Mouse (Mus musculus) right cerebral cortex, postnatal 14 days (tissue): ENCODE results near the gene Anapc11.
"Not testable (repeated sequence)": the region's sequence is repeated elsewhere in the genome, so short reads cannot be mapped to it uniquely, and the experiment has no call there.

Experiments
- DNase-seq: peaks from one replicate; pipeline ENCODE4 v3.0.0; 2022

Gene Anapc11

DNA sequence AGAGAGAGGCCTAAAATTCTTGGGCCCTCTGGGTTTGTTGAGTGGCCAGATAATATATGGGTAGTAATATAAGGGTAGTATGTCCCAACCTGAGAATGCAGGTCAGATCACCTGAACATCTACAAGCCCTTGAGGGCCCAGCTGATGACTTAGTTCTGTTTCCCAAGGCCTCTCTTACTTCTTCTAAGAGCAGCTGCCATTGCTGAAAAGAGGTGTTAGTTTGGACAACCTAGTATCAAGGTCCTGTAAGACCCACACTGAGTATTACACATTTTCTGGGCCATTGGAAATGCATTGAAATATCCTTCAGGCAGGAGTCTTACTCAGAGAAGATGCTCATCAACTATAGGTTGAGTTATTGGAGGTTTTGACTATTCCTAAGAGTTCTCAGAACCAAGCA is 22.3 kb upstream of the Anapc11 start:
- DNase-seq, result no peak

DNA sequence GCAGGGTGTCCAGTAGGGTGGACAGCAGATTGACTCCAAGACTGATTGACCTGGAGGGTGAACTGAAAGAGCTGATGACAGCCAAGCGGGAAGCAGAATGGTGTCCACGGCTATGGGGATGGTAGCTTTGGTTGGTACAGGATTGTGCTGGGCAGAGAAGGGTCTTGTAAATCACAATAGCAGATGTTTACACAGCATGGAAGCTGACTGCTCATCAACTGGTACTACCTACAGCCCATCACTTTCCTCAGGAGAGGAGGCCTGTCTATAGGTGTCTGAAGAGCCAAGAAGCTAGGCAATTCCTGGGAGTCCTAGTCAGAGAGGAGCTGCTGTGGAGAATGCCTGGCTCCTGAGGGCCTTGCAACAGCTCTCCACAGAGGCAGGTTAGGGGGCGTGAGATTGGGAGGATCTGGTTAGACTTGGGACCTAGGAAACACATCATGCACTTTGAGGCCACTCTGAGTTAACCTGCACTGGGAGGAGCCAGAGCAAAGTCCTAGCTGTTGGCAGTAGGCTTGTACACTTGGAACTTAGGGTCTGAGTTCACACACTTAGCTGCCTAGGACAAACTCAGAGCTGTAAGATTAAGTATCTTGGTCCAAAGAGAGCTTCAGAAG is 21.7 kb upstream of the Anapc11 start:
- DNase-seq, result no peak

DNA sequence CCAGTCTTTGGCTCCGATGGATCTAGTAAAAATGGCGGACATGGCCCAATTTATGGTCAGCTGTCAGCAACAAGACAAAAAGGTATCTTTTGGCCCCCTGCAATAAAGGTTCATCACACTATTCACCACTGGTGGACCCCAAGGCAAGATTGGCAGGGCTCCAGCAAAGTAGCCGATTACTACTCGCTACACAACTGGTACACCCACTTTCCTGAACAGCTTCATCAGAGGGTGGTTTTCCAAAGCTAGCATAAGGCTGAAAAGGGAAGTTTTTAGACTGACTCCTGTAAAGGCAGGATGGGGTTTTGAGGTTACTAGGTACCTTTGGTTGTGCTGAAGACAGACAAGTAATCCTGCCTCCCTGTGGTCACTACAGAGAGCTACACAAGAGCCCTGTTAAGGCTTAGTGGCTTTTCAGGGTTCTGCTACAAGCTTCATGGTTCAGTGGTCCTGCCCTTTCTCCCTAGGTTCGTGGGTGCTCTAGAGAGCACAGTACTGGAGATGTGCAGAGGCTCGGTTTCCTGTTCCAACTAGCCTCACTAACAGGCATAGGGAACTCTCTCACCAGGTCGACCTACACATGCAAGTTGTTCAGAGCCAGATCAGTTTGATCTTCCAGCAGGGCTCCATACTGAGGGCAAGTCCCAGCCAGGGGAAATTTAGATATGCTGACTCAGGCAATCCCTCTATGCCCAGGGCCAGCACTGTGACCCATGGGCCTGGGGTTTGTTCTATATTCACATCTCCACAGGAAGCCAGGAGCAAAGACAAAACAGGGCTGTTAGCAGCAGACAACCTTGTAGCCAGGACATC is 20.8 kb upstream of the Anapc11 start:
- DNase-seq, result peak; percentile 37

DNA sequence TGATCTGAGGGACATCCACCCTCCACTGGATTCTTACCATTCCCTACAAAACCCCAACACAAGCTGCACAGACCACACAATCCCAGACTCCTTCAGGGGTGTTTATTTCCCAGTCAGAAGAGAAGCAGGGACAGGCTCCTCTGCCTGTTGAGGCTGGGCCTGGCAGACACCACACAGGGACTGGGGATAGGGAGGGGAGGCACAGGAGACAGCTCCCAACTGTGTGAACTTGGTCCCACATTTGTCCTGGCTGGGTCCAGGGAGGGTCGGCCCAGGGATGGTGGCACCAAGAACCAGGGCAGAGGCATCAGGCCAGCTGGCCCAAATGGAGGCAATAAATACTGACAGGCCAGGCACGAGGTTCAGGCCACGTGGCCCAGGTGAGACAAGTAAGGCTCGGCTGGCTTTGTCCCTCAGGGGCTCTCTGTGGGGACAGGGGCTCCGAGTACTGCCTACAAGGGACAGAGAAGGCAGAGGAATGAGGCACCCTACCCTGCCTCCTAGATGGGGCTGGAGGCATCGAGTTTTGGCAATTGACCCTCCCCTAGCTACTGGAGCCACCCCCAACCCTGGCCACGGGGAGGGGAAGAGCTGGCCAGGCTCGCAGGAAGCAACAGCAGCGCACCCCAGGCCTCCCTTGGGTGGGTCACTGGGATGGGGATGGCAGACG is 20.1 kb upstream of the Anapc11 start:
- DNase-seq, result no peak

DNA sequence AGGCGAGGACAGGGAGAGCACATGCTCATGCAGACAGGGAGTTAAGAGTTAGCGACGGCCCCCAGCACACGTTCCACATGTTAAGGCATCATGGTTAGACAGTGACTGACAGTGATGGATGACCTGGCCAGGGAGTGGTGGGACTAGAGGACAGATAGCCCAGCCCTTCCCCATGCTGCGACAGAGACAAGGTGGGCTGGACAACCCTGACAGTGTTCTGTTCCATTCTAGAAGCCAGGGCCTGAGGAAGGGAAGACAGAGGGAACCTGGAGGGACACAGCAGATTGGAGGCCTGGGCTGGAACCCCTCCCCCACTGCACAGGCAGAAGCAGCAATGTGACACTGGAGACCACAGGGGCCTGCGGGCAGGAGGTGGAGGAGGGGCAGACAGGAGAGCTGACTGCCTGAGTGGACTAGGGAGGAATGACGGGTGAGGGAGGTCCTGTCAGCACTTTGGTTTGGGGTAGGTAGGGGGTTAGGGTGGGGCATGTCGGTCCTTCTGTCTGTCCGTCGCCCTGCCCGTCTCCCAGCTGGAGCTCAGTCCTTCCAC is 19.5 kb upstream of the Anapc11 start:
- no peak for DNase-seq

DNA sequence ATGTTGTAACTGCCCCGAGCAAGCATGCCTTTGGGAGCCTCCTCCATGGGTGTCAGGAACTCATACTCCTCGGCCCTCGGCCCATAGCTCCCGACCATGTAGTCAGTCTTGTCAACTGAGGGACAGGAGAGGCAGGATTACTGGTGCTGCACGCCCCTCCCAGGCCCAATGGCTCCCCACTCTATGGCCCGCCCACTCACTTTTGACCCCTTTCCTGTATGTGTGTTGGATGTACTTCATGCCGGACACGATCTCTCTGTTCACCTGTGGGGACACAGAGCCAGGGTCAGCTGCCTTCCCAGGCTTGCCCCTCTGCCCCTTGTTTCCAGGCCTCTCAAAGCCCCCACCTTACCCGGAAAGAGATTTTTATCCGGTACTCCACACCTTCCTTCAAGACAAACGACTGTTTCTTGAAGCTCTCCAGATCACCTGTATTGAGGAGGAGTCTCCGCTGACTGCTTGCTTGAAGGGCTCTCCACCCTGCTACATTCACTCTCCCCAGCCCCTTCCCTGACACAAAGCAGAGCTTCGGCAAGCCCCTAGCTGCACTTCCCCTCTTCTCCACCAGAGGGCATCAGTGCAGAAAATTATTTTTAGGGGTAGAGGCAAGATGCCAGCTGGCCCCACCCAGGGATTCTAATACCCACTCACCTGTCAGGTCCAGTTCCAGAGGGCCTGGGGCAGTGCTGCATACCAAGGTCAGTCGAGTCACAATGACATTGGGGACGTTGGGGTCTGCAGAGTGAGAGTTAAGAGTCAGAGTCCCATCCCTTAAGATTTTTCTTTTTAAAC is 18.7 kb upstream of the Anapc11 start:
- DNase-seq, result peak; percentile 79

DNA sequence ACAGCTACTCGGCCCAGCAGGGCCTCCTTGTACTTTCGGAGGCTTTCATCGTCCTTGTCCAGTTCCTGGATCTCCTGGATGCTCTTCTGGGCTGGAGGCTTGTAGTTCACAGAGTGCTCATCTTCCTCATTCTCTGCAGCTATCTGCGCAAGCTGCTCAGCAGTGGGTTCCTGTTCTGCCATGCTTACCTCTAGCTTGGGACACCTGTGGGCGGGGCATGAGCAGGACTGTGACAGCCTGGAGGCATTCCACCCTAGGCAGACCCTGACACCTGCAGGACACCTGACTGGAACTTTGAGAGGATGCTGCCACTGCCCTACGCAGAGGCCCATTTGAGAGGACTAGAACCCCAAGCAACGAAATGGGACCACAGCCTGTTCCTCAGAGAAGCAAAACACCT is 18.0 kb upstream of the Anapc11 start:
- DNase-seq, result no peak

DNA sequence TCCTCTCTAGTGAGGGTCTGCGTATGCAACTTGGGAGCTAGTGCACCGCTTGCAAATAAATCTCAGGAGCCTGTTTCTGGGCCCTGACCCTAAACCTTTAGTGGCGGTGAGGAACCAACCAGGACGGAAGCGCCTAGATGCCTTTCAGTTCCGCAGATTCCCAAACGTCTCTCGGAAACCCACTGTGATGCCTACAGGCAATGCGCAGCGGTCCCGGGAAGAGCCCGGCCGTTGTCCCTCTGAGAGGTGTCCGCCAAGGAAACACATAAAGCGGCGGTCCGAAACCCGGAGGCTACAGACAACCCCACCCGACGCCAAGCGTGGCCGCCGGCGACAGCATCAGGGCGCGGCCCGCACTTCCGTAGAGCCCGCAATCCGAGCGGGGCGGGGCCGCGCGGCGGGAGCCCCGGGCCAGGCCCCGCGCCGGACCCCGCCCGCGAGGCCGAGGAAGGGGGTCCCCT is 17.3 kb upstream of the Anapc11 start:
- DNase-seq, result peak; percentile 37

DNA sequence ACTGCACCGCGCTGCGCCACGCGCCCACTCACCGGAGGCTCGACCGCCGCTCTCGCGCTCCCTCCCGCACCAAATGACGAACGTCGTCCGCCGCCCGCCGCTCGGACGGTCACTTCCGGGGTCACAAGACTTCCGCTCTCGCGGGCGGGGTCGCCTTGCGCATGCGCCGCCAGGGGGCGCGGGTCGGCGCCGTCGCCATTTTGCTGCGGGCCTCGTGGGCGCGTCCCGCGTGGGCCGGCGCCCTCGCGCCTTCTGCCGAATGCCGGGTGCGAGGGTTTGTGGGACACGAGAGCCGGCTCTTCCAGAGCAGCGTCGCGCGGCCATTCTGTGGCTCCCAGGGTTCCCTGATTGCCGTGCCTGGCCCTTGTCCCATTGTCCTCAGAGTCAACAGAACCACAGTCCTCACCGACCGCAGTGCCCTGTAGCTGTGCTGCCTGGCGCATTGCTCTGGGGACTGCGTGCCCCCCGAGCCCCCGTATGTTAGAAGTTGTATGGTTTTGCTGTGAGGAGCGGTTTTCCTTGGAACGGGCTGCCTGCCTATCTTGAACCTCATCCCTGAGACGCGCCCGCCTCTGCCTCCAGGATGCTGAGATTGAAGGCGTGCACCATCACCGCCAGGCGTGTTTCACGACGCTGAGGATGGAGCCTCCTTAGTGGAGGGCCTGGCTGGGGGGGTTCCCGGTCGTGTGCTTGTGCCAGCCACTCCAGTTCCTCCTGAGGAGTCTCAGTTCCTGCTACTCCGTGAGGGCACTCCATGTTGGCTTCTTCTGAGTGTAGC is 16.5 kb upstream of the Anapc11 start, which contains the start of gene Arhgdia:
TSS of gene Arhgdia (minus strand) at position 135 of the 778 bp plus-strand sequence.
- DNase-seq, result peak; percentile 90

DNA sequence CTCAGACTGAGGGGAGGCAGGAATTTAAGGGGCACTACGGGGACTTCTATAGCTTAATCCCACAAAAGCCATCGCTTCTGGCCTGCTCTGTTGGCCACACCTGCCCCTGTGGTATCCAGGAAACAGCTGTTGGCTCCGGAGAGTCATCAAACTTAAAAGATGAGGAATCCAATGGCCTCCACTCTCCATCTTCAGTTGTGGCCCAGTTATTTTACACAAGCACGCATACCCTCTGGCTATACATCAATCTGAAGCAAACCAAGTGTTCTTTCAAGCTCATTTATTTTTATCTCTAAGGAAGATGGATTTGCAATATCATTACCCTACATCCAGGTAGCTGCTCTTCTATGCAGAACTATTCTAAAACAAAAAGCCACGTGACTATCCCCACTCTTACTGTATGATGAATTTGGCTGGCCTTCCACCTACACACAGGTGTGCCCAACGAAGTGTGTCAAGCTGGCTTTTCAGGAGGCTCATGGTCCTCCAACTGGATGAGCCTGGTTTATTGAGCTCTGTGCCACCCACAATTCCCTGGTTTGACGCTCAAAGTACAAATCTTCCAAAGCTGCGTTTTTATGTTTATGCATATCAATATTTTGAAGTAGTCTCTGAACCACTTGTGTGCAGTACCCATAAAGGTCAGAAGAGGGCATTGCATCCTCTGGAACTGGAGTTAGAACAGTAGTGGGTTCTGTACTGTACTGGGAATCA is 15.8 kb upstream of the Anapc11 start:
- no peak for DNase-seq

DNA sequence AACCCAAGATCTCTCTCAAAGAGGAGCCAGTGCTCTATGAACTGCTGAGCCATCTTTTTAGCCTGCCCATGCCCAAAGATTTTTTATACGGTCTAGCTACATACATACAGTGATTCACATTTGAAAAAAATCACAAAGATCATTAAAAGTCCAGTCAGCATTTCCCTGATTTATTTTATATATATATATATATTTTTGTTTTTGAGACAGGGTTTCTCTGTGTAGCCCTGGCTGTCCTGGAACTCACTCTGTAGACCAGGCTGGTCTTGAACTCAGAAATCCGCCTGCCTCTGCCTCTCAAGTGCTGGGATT is 15.3 kb upstream of the Anapc11 start:
- not testable (repeated sequence) for DNase-seq

DNA sequence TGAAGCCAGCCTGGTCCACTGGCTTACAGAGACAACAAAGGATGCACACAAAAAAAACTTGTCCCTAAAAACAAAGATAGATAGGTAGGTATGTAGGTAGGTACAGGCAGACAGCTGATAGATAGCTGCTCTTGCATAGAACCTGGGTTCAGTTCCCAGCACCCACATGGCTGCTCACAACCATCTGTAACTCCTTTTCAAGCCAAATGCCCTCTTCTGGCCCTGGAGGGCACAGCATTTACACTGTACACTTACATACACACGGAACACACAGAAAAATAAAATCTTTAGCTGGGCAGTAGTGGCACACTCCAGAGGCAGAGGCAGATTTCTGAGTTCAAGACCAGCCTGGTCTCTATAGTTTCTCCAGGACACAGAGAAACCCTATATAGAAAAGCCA is 14.3 kb upstream of the Anapc11 start:
- DNase-seq, result no peak

DNA sequence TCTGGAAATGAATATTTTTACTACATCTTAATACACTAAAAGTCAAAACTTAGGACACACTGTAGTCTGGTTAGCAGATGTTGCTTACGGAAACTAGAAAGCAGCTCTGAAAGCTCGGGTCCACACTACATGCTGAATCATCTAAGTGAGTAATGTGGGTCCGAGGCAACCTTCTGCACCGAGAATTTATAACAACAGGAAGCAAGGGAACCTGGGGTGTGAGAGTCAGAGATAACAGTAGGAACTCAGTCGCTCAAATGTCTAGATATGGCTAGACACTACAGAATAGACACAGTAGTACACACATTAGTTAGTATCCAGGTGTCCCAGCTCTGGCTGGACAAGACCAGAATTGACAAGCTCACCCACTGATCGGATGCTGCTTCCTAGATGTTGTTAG is 9.7 kb upstream of the Anapc11 start:
- DNase-seq, result no peak

DNA sequence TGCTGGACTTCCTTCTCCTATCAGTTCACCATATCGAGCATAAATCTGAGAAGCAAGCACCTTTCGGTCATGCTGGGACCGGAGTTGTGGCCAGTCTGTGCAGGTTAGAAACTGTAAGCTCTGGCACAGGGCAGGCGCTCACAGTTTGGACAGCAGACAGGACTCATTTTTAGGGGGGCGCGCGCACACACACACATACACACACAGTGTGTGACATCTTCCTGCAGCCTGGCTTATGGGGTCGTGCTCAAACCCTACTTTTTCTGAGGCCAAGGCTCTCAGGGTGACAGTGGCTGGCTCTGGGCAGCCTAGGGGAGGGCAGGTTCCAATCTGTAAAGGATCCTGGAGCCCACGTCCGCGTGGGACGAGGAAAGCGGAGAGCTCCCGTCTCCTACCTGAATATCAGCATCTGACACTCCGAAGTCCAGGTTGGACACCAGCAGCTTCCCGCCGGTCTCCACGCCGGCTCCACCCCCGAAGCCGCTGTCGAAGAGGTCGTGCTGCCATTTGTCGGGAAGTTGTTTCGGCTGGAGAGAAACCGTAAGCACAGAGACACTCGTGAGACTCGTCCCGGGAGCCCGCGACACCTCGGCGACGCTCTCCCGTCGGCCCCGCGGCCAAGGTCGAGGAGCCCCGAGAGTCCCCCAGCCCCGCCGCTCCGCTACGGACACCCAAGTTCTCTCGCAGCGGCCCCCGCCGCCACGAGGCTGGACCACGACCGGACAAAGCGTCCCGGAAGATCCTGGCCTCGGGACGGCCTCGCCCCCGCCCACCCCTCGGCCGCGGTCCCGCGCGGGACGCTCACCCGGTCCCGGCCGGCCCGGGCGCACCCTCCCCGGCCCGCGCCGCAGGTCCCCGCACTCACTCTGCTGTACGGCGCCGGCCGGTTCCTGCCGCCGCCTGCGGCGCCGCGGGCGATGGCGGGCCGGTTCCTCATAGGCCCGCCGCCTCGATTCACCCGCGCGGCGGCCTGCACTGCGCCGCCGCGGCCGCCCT is 683 bp upstream of the Anapc11 start:
- no peak for DNase-seq

DNA sequence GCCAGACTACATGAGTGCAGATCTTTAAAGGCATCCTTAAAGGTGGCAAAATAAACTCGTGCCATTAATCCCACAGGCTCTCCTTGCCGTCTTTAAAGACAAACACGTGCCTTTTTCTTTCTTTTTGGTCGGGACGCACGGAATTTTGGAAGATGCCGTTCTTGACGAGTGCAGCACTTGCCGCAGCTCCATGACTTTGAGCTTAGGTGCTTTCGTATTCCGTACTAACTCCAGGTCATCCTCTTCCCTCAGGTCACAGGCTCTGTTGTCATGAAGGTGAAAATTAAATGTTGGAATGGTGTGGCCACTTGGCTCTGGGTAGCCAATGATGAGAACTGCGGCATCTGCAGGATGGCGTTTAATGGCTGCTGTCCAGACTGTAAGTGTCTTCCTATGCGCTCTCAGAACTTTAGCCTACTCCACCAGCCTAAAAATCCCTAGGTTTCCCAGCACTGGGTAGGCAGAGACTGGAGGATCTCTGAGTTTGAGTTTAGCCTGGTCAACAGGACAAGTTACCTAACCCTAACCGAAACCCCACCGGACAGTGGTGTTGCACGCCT is 849 bp downstream of the Anapc11 start:
- DNase-seq, result no peak

DNA sequence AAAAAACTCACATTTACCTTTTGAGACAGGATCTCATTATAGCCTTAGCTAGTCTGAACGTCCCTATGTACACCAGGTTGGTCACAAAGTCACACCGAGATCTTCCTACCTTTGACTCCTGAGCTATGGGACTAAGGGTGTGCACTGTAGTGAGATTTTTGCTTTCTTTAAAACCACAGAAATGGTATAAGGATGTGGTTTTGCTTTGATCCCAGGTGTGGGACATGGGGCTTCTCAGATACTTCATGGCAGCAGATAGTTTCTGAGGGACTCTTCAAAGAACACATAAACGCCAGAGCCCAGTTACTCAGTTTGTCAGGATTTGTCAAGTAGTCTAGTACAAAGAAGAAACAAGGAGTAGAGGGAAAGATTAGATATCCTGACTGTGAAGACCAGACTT is 2.5 kb downstream of the Anapc11 start:
- no peak for DNase-seq

DNA sequence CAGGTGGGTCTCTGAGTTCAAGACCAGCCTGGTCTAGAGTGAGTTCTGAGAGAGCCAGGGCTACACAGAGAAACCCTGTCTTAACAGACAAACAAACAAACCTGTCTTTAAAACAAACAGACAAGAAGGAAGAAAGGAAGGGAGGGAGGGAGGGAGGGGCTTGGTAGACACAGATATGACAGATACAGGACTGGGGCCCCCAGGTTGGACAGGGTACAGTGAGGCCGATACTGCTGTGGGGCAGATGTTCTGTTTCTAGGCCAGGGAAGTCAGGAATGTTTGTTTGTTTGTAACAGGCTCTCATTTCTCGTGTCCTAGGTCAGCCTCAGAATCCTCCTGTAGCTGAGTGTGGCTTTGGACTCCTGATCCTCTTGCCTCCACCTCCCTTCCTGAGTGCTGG is 5.3 kb downstream of the Anapc11 start:
- DNase-seq, result no peak

DNA sequence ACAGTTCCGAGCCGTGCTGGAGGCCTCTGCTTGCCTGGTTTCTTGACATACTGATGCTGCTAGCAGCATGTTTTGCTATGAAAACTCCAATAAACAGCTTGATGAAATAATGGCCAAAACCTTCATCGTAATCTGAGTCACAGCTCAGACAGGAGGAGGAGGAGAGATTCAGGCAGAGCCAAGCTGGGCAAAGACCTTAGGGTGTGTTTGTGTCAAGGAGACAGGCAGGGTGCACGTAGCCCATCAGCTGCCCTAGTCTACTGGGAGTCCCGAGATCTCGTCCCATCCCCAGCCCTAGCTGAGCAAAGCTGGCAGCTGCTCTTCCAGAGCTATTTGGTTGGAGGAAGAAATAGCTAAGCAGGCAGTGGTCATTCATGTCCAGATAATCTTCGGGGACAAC is 7.4 kb downstream of the Anapc11 start:
- DNase-seq, result no peak

DNA sequence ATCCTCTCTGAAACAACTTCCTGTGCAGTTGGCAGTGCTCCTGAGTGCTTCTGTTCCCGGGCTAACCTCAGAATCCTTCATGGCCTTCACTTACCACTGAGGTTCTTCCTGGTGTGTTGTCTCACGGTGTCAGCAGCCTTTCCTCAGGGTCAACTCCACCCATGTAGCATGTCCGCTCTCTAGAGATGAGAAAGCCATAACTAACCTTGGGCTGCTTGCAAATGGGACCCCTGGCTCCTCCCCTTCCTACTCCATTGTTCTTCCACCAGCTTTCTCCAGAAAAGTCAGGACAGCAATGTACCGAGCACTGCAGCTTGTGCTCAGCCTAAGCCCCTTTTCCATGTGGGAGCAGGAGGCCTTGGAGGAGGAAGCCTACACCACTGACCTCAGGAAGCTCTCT is 8.5 kb downstream of the Anapc11 start:
- DNase-seq, result no peak
